Mouse (Mus musculus): ENCODE data around the gene Ppm1m. TPM values are rescaled to one million over a fixed set of nuclear protein-coding genes. Genes with fewer than 3 reads are reported as not detected.

Ppm1m gene
- polyA plus RNA-seq, 1 experiment from 2014 or later, result 25.8 TPM

DNA sequence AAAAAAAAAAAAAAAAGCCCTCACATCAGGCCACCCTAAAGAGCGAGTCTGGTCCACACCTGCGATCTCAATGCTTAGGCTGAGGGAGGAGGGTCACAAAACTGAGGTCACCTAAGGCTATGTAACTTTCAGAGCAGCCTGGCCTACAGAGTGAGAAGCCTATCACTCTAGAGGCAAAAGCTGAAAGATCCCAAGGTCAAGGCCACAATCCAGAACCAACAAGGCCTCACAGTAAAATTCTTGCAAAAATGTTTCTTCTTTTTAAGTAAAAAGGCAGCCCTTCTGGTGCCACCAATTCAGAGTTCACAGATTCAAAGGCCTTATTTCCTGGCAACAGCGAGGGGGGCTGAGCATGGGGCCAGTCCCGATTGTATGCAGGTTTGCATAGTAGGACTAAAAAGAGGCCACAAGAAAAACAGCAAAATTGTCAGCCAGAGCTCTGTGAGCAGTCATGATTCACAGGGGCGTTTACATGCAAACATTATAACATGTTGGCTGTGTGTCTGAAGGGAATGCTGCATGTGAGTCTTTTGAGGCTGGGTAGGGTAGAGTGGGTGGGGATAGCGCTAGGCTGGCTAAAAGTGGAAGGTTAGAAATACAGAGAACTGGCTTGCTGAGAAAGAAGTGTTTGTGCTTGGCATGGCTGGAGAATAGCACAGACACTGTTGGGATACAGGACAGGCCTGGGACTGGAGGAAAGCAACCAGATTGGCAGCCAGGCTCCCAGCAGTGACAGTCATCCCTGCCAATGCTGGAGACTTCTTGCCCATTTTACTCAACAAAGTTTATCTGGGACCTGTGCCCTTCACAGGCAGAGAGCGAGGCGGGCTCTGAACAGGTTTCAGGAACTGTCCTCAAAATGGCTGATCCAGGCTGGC, 5.4 kb downstream of the Ppm1m start:
- Histone ChIP-seq H3K27ac (replicated peaks; ENCODE audit: low read depth, low read length) (no peak overlapping the region), H3K4me3 (ENCODE audit: low read depth, low read length) (no peak overlapping the region), H3K36me3 (replicated peaks; ENCODE audit: control insufficient read depth, insufficient read depth, low read depth, low read length) (peaks cover 15% of the 10 kb centered on the region), H3K27me3 (ENCODE audit: control insufficient read depth, insufficient read depth, low read length) (no peaks in the 10 kb centered on the region), H3K9me3 (replicated peaks; ENCODE audit: control insufficient read depth, low read length) (no peaks in the 10 kb centered on the region), H3K9ac (replicated peaks; ENCODE audit: low read length) (no peak overlapping the region), H3K4me2 (ENCODE audit: low read depth, low read length) (no peak overlapping the region), H3K4me1 (ENCODE audit: control insufficient read depth, insufficient read depth, low read length) (peaks cover 3% of the 10 kb centered on the region; the same call in 1 of the 2 replicates)
- ATAC-seq (replicated peaks; ENCODE audit: insufficient number of reproducible peaks, low FRiP score, low TSS enrichment, low read depth), result no peak
- no peak for DNase-seq (ENCODE audit: low spot score)
- WGBS, result 91% methylated on average over 8 of the region's 8 CpGs

DNA sequence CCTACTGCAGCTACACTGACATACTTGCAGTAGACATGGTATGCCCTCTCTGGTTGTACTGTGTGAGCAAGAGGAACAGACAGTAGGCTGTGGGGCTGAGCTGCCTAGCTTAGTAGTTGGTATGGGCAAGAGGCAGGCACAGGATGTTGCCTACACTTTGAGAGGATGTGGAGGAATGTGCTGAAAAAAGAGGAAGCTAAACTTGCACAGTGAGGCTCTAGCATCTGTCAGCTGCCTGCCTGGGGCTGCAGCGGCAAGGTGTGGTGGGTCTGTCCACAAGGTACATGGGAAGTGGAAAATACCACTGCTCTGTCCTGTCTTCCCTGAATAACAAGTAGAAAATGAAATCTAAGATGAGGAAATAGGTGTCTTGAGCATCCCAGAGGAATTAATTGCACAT, 6.5 kb downstream of the Ppm1m start:
- Histone ChIP-seq H3K4me2 (ENCODE audit: low read depth, low read length) (no peak overlapping the region), H3K27ac (replicated peaks; ENCODE audit: low read depth, low read length) (no peak overlapping the region), H3K9me3 (replicated peaks; ENCODE audit: control insufficient read depth, low read length) (no peaks in the 10 kb centered on the region), H3K27me3 (ENCODE audit: control insufficient read depth, insufficient read depth, low read length) (no peaks in the 10 kb centered on the region), H3K4me3 (ENCODE audit: low read depth, low read length) (no peak overlapping the region), H3K36me3 (replicated peaks; ENCODE audit: control insufficient read depth, insufficient read depth, low read depth, low read length) (peaks cover 18% of the 10 kb centered on the region), H3K9ac (replicated peaks; ENCODE audit: low read length) (no peak overlapping the region), H3K4me1 (ENCODE audit: control insufficient read depth, insufficient read depth, low read length) (0 out of 2 replicates have a peak, but pooled peaks cover 2% of the 10 kb centered on the region)
- WGBS, result 94% methylated on average over 1 of the region's 1 CpGs
- ATAC-seq (replicated peaks; ENCODE audit: insufficient number of reproducible peaks, low FRiP score, low TSS enrichment, low read depth) (no peak), DNase-seq (ENCODE audit: low spot score) (no peak)

DNA sequence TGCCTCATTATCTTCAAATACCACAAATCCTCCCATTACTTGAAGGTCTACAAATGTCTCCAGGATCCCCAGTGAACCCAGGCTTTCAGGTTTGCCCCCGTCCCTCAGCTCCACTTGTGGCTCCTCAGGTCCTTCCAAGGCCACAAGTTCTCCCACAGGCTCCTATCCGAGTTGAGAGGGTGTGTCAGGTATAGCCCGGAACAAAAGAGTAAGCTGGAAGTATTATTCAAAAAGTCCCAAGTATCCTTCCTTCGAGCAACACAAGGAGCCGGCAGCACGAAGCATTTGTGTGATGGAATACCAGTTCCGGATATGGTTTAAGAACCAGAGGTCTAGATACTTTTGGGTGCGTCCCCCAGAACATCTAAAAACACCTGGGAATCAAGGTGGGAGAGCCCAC, 7.5 kb downstream of the Ppm1m start:
- H3K36me3 ChIP-seq (replicated peaks; ENCODE audit: control insufficient read depth, insufficient read depth, low read depth, low read length), result peaks cover 18% of the 10 kb centered on the region

DNA sequence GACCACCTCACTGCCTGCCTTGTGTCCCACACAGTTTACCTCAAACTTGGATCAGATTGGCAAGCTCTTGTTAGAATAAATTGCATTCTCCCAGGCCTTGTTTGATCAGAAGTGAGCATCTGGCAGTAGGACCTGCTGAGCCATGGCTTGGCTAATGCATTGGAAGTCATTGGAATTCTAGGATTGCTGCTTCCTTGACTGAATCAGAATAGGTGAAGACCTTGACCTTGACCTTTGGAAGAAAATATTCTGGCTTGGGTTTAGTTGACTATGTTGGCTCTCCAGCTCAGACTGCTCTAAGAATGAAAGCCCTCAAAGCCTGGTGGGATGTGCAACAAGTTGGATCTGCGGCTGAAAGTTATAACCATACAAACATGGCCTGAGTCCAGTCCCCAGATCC, 8.2 kb downstream of the Ppm1m start:
- no peaks in the 10 kb centered on the region for H3K9me3 ChIP-seq (replicated peaks; ENCODE audit: control insufficient read depth, low read length)
- H3K4me3 ChIP-seq (ENCODE audit: low read depth, low read length), result no peak overlapping the region
- no peak overlapping the region for H3K9ac ChIP-seq (replicated peaks; ENCODE audit: low read length)
- H3K27ac ChIP-seq (replicated peaks; ENCODE audit: low read depth, low read length), result no peak overlapping the region
- no peak overlapping the region for H3K4me2 ChIP-seq (ENCODE audit: low read depth, low read length)
- no peaks in the 10 kb centered on the region for H3K27me3 ChIP-seq (ENCODE audit: control insufficient read depth, insufficient read depth, low read length)
- DNase-seq (ENCODE audit: low spot score) (no peak), ATAC-seq (replicated peaks; ENCODE audit: insufficient number of reproducible peaks, low FRiP score, low TSS enrichment, low read depth) (no peak)
- 90% methylated on average over 1 of the region's 1 CpGs for WGBS
- no peaks in the 10 kb centered on the region for H3K4me1 ChIP-seq (ENCODE audit: control insufficient read depth, insufficient read depth, low read length)
- H3K36me3 ChIP-seq (replicated peaks; ENCODE audit: control insufficient read depth, insufficient read depth, low read depth, low read length), result peaks cover 18% of the 10 kb centered on the region

More for the DNA sequence above, 7.5 kb downstream of the Ppm1m start:
- Histone ChIP-seq H3K4me3 (ENCODE audit: low read depth, low read length) (no peak overlapping the region), H3K4me1 (ENCODE audit: control insufficient read depth, insufficient read depth, low read length) (no peaks in the 10 kb centered on the region), H3K9me3 (replicated peaks; ENCODE audit: control insufficient read depth, low read length) (no peaks in the 10 kb centered on the region), H3K27ac (replicated peaks; ENCODE audit: low read depth, low read length) (no peak overlapping the region), H3K9ac (replicated peaks; ENCODE audit: low read length) (no peak overlapping the region), H3K27me3 (ENCODE audit: control insufficient read depth, insufficient read depth, low read length) (no peaks in the 10 kb centered on the region), H3K4me2 (ENCODE audit: low read depth, low read length) (no peak overlapping the region)
- DNase-seq (ENCODE audit: low spot score) (no peak), ATAC-seq (replicated peaks; ENCODE audit: insufficient number of reproducible peaks, low FRiP score, low TSS enrichment, low read depth) (no peak)
- WGBS, result 94% methylated on average over 8 of the region's 8 CpGs

DNA sequence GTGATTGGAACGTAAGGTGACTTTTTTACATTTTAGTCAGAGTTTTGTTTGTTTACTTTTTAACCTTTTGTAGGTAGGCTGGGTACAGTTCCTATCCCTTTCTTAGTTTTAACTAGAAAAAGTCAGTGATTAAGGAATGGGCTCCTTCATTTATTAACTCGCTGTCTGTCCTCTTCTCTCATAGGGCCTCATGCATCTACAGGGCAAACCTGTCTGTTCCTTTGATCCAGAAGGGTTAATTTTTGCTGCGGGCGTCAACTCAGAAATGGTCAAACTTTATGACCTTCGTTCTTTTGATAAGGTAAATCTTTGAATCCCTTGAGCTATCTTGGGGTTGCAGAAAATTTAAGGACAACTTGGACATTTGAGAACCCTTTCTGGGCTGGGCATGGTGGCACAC, 15.6 kb downstream of the Ppm1m start:
- Histone ChIP-seq H3K4me2 (ENCODE audit: low read depth, low read length) (no peak overlapping the region), H3K9me3 (replicated peaks; ENCODE audit: control insufficient read depth, low read length) (no peaks in the 10 kb centered on the region), H3K27ac (replicated peaks; ENCODE audit: low read depth, low read length) (no peak overlapping the region), H3K27me3 (ENCODE audit: control insufficient read depth, insufficient read depth, low read length) (no peaks in the 10 kb centered on the region), H3K9ac (replicated peaks; ENCODE audit: low read length) (no peak overlapping the region), H3K4me3 (ENCODE audit: low read depth, low read length) (no peak overlapping the region), H3K36me3 (replicated peaks; ENCODE audit: control insufficient read depth, insufficient read depth, low read depth, low read length) (peaks cover 18% of the 10 kb centered on the region), H3K4me1 (ENCODE audit: control insufficient read depth, insufficient read depth, low read length) (no peaks in the 10 kb centered on the region)
- 95% methylated on average over 5 of the region's 5 CpGs for WGBS
- ATAC-seq (replicated peaks; ENCODE audit: insufficient number of reproducible peaks, low FRiP score, low TSS enrichment, low read depth) (no peak), DNase-seq (ENCODE audit: low spot score) (no peak)

DNA sequence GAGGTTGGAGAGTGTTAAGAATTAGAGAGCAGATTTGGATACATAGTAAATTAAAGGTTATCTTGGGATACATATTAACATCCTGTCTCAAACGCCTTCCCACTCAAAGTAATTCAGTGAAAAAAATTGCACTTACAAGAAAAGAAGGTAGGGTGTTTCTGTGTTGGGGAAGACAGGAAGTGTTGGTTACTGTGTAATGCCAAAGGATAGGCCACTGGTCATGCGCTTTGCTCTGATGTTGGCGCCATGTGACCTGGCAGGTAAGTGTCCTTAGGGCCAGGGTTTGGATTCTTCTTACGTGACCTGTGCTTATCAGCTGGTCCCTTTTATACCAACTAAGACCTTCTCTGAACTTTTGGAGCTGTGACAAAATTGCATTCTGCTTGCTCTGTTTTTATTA, 17.4 kb downstream of the Ppm1m start:
- Histone ChIP-seq H3K36me3 (replicated peaks; ENCODE audit: control insufficient read depth, insufficient read depth, low read depth, low read length) (peaks cover 20% of the 10 kb centered on the region), H3K4me3 (ENCODE audit: low read depth, low read length) (no peak overlapping the region), H3K27me3 (ENCODE audit: control insufficient read depth, insufficient read depth, low read length) (no peaks in the 10 kb centered on the region), H3K27ac (replicated peaks; ENCODE audit: low read depth, low read length) (no peak overlapping the region), H3K9me3 (replicated peaks; ENCODE audit: control insufficient read depth, low read length) (no peaks in the 10 kb centered on the region), H3K4me1 (ENCODE audit: control insufficient read depth, insufficient read depth, low read length) (no peaks in the 10 kb centered on the region), H3K4me2 (ENCODE audit: low read depth, low read length) (no peak overlapping the region), H3K9ac (replicated peaks; ENCODE audit: low read length) (no peak overlapping the region)
- DNase-seq (ENCODE audit: low spot score) (no peak), ATAC-seq (replicated peaks; ENCODE audit: insufficient number of reproducible peaks, low FRiP score, low TSS enrichment, low read depth) (no peak)
- WGBS, result 93% methylated on average over 4 of the region's 4 CpGs

DNA sequence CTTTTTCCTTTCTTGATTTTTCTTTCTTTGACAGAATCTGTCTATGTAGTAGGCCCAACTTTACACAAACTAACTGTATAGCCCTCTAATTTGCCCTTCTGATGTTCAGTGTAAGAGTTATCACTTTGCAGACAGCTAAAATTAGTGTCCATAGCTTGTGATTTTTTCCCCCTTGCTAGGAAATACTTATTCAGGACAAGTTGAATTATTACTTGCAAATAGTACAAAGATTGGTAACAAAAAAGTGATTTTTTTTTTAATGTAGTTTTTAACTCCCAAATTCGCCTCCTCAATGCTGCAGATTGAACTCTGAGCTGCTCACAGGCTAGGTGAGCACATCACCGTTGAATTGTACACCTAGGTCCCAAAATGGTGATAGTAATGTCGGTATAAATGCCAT, 19.6 kb downstream of the Ppm1m start:
- no peak overlapping the region for H3K27ac ChIP-seq (replicated peaks; ENCODE audit: low read depth, low read length)
- no peaks in the 10 kb centered on the region for H3K27me3 ChIP-seq (ENCODE audit: control insufficient read depth, insufficient read depth, low read length)
- no peak for DNase-seq (ENCODE audit: low spot score)
- H3K9me3 ChIP-seq (replicated peaks; ENCODE audit: control insufficient read depth, low read length), result no peaks in the 10 kb centered on the region
- no peaks in the 10 kb centered on the region for H3K4me1 ChIP-seq (ENCODE audit: control insufficient read depth, insufficient read depth, low read length)
- ATAC-seq (replicated peaks; ENCODE audit: insufficient number of reproducible peaks, low FRiP score, low TSS enrichment, low read depth), result no peak
- H3K9ac ChIP-seq (replicated peaks; ENCODE audit: low read length), result no peak overlapping the region
- peaks cover 16% of the 10 kb centered on the region for H3K36me3 ChIP-seq (replicated peaks; ENCODE audit: control insufficient read depth, insufficient read depth, low read depth, low read length)
- 91% methylated on average over 3 of the region's 3 CpGs for WGBS
- no peak overlapping the region for H3K4me3 ChIP-seq (ENCODE audit: low read depth, low read length)
- H3K4me2 ChIP-seq (ENCODE audit: low read depth, low read length), result no peak overlapping the region

DNA sequence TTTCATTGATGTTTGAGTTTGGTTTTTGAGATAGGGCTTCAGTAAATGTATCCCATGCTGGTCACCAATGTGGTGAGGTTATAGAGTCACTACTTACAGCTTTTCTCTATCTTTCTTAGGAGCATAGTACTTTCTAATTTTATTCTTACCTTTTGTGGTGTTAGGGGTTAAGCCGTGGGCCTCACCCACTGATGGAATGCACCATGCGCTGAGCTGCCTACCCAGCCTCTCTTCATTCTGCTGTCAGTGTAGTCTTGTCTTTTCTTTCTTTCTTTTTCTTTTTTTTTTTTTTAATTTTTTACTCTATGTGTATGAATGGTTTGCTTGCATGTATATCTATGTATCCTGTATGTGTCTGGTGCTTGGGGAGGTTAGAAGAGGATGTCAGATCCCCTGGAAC, 20.1 kb downstream of the Ppm1m start:
- H3K36me3 ChIP-seq (replicated peaks; ENCODE audit: control insufficient read depth, insufficient read depth, low read depth, low read length), result peaks cover 13% of the 10 kb centered on the region
- WGBS, result 89% methylated on average over 2 of the region's 2 CpGs
- H3K27ac ChIP-seq (replicated peaks; ENCODE audit: low read depth, low read length), result no peak overlapping the region

More for the DNA sequence above, 20.1 kb downstream of the Ppm1m start:
- Histone ChIP-seq H3K4me3 (ENCODE audit: low read depth, low read length) (no peak overlapping the region), H3K9me3 (replicated peaks; ENCODE audit: control insufficient read depth, low read length) (no peaks in the 10 kb centered on the region), H3K9ac (replicated peaks; ENCODE audit: low read length) (no peak overlapping the region), H3K27me3 (ENCODE audit: control insufficient read depth, insufficient read depth, low read length) (no peaks in the 10 kb centered on the region), H3K4me1 (ENCODE audit: control insufficient read depth, insufficient read depth, low read length) (no peaks in the 10 kb centered on the region), H3K4me2 (ENCODE audit: low read depth, low read length) (no peak overlapping the region)
- ATAC-seq (replicated peaks; ENCODE audit: insufficient number of reproducible peaks, low FRiP score, low TSS enrichment, low read depth), result no peak
- no peak for DNase-seq (ENCODE audit: low spot score)
